Mouse (Mus musculus): ENCODE data around the gene Atxn2l.

Atxn2l gene

GRCm38 (mm10) chr7:126503273-126503878, at the start of gene Atxn2l:
Gene Atxn2l, minus strand, starts transcription at chr7:126503437.
- peak; percentile 99 for DNase-seq

GRCm38 (mm10) chr7:126545631-126546030, 42.4 kb upstream of the Atxn2l start:
- DNase-seq, result no peak

- no peak for DNase-seq
Observed at GRCm38 (mm10) chr7:126541661-126542060, 38.4 kb upstream of the Atxn2l start.

- DNase-seq, result peak; percentile 57 to 62
Observed at GRCm38 (mm10) chr7:126537820-126538585, 34.8 kb upstream of the Atxn2l start.

- DNase-seq, result no peak
Observed at GRCm38 (mm10) chr7:126536466-126536865, 33.2 kb upstream of the Atxn2l start.

DNA sequence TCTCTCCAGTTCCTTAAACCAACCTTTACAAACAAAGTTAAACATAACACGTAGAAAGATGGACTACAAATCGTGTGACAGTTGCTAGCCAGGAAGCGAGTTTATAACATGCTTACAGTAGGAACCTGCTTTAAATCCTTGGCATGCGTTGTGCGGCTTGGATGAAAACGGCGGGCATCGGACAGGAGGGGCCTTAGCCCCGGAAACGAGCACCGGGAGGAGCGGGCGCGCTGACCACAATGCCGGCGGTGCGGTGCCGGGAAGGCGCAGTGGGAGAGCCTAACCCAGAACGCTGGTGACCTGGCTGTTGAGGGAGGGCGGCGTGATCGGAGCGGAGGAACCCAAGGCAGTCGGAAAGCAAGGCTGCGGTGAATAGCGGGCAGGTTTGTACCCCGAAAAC, 32.5 kb upstream of the Atxn2l start:
- peak; percentile 12 to 17 for DNase-seq

DNA sequence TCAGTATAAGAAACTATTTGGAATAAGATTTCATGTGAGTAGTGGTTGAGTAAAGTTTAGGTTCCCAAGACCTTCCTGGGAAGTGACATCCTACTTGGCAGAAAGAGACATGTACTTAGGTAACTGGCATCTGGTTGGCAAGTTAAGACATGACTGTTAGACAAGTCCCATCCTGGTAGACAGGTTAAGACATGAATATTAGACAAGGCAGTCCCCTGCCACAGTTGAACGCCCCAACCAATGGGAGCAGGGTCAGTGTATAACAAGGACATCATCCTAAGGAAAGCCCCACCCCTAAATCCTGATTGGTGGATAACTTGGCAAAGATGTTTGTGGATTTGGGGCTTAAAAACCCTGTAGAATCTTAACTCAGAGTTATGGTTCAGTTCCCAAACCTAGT, 30.2 kb upstream of the Atxn2l start:
- no peak for DNase-seq

GRCm38 (mm10) chr7:126528166-126528577, 24.9 kb upstream of the Atxn2l start:
- peak; percentile 51 to 61 for DNase-seq

GRCm38 (mm10) chr7:126523316-126523715, 20.1 kb upstream of the Atxn2l start:
- no peak for DNase-seq

GRCm38 (mm10) chr7:126519513-126519912, 16.3 kb upstream of the Atxn2l start:
- no peak for DNase-seq

DNA sequence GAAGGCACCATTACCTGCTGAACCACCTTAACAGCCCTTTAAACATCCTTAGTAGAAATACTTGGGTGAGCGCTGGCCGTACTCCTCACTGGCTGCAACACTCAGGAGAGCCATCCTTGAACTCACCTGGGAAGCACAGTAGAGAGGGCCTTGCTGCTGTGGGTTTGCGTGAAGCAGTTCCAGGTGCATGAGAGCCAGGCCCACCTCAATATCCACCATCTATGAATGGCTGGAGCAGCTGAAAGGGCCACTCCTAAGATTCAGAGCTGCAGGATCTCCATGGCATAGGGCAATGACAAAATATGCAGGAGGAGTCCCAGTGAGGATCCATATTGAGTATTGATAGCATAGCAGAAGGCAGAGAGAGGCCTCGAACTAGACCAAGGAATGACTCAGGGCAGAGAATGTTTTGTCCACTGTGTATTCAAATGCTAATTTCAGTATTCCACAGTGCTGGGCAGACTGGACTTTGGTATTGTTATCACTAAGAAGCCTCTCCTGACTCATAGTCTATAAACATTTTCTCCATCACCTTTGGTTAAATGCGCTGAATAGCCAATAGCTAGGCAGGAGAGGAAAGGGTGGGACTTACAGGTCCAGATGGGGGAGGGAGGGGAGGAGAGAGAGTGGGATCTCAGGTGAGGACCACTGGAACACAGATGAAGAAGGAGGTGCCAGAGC, 15.2 kb upstream of the Atxn2l start:
- no peak for DNase-seq

DNA sequence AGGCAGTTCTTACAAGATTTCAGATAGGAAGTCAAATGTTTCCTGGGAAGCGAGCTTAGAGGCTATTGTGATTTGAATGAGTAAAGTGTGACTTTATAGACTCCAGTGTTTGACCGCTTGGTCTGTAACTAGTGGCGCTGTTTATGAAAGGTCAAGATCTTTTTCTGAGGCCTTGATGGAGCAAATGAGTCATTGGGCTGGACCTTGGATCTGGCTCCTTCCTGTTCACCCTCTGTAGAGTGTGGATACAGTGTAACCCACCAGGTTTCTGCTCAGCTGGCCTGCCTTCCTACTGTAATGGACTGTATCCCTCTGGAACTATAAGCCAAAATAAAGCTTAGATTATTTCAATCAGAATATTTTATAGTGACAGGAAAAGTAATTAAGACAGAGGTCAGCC, 8.1 kb upstream of the Atxn2l start:
- no peak for DNase-seq

DNA sequence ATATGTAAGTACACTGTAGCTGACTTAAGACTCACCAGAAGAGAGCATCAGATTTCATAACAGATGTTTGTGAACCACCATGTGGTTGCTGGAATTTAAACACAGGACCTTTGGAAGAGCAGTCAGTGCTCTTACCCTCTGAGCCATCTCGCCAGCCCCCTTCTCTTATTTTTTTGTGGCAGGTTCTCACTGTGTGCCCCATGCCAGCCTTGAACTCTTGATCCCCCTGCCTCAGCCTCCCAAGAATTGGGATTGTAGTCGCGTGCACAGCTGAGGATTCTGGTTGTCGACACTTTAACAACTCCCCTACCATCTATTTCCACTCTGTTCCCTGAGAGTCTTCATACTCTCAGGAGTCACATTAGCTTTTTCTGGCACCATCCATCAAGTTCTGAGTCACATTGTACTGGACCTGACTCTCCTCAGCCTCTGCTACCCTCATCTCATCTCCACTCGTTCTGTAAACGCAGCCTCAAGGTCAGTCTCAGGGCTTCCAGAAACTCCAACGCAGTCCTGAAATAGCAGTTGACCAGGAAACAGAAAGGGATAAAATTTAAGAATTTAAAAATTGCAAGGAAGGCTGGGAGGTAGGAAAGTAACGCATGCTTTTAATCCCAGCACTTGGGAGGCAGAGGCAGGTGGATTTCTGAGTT, 4.0 kb upstream of the Atxn2l start:
- DNase-seq, result no peak

- no peak for DNase-seq
Observed at GRCm38 (mm10) chr7:126504913-126505312, 1.7 kb upstream of the Atxn2l start.

DNA sequence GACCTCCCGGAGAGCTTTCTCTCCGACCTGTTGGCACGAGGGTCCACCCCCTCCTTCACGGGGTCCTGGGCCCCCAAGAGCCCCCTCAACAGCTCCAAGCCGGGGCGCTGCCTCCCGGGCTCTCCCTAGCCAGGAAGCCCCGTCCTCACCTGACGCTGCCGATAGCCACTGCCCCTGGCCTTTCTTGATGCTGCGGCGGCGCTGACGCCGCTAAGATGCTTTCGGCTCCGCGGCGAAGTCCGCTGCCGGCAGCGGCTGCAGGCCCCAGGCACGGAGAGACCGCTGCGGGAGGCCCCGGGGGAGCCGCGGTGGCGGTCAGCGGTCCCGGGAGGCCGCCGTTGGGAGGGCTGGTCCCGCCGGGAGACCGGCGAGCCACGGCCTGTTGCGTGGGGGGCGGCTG, 486 bp downstream of the Atxn2l start:
- no peak for DNase-seq

- DNase-seq, result peak; percentile 87 to 88
Observed at GRCm38 (mm10) chr7:126502023-126502741, 1.1 kb downstream of the Atxn2l start.

DNA sequence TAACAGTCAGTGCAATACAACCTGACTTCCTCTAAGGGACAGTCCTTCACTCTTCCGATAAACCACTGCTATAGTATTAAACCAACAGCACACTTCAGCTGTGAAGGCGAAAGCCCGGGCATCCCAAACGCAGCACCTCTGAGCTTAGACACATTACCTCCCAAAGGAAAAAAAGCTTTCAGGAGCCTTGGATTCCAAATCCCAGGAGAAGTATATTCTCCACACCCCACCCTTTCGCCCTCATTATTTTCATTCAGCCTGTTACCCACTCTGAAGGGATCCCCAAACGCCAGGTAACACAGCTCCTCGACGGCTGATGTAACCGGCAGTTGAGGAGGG, 1.6 kb downstream of the Atxn2l start:
- DNase-seq, result no peak

- DNase-seq, result no peak
Observed at GRCm38 (mm10) chr7:126499416-126499815, 3.8 kb downstream of the Atxn2l start.

- no peak for DNase-seq
Observed at GRCm38 (mm10) chr7:126497966-126498365, 5.3 kb downstream of the Atxn2l start.

- no peak for DNase-seq
Observed at GRCm38 (mm10) chr7:126496475-126496874, 6.8 kb downstream of the Atxn2l start.

DNA sequence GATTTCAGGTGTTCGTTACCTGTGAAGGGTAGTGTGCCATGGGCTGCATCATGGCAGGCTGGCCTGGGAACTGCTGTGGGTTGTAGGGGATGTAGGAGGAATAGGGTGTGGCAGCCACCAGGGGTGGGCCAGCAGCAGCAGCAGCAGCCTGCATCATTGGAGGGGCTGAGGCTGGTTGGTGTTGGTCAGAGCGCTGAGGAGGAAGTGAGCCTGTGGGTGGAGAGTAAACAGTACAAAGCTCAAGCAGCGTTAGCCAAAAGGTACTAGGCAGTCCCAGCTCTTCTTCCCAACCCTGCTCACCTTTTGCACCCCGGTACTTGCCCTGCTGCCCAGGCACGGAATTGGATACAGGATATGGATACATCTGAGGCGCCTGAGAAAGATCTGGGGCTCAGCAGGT, 9.1 kb downstream of the Atxn2l start:
- DNase-seq, result no peak

DNA sequence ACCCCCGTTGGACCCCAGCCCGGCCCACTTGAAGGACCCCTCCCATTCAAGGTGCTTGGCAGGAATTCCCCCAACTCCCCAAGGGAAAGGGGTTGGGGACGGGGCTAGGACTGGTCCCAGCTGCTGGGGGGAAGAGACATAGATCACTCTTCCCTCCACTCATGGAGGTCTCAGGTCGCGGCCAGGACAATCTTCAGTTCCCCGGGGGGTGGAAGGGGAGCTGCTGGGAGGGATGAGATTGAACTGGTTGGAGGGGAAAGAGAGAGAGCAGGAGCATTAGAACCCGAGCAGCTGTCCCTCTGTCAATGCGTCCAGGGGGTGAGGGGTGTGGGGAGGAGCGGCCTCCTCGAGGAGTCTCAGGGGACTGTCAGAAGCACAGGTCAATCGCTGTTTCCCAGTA, 11.3 kb downstream of the Atxn2l start:
- DNase-seq, result no peak

- DNase-seq, result no peak
Observed at GRCm38 (mm10) chr7:126491005-126491404, 12.2 kb downstream of the Atxn2l start.

Data from B cell, adult 2 months (primary cell).